Mouse (Mus musculus) liver, embryonic 12.5 days (tissue): ENCODE data around the gene Noxa1. TPM values are rescaled to one million over a fixed set of nuclear protein-coding genes. Genes with fewer than 3 reads are reported as not detected.

Source experiments
- ATAC-seq: fragments of 200-750 bp; cut with Nextera tagmentation; 2 replicates; pipeline ENCODE4 v1.8.0; 2017; ENCODE audit warnings: moderate number of reproducible peaks, mild to moderate bottlenecking, moderate library complexity
- H3K27ac ChIP-seq: fragments of 300-500 bp; sonication (generic); 2 replicates; pipeline ENCODE4 v1.5.1; 2016; ENCODE audit warnings: mild to moderate bottlenecking
- H3K27me3 ChIP-seq: fragments of 300-500 bp; sonication (generic); replicated peaks from 2 replicates; pipeline ENCODE4 v1.6.1; 2016; ENCODE audit warnings: mild to moderate bottlenecking, moderate library complexity
- H3K36me3 ChIP-seq: fragments of 300-500 bp; sonication (generic); 2 replicates; pipeline ENCODE4 v1.6.1; 2016; ENCODE audit warnings: mild to moderate bottlenecking, moderate library complexity
- H3K4me1 ChIP-seq: fragments of 300-500 bp; sonication (generic); 2 replicates; pipeline ENCODE4 v1.6.1; 2016
- H3K4me2 ChIP-seq: fragments of 300-500 bp; sonication (generic); 2 replicates; pipeline ENCODE4 v1.6.1; 2016; ENCODE audit warnings: mild to moderate bottlenecking, moderate library complexity
- H3K4me3 ChIP-seq: fragments of 300-500 bp; sonication (generic); 2 replicates; pipeline ENCODE4 v1.5.1; 2016; ENCODE audit warnings: mild to moderate bottlenecking, moderate library complexity
- H3K9ac ChIP-seq: fragments of 300-500 bp; sonication (generic); 2 replicates; pipeline ENCODE4 v1.6.1; 2016; ENCODE audit warnings: mild to moderate bottlenecking, moderate library complexity
- H3K9me3 ChIP-seq: fragments of 300-500 bp; sonication (generic); replicated peaks from 2 replicates; pipeline ENCODE4 v1.6.1; 2016; ENCODE audit warnings: mild to moderate bottlenecking, moderate library complexity
- WGBS: fragments of 180-500 bp; shearing (Covaris S2); methylation state at CpG from one replicate; pipeline ENCODE4 v1.1.7; 2016; ENCODE audit not compliant: insufficient replicate concordance; 5-methylcytosine and 5-hydroxymethylcytosine counted together
- polyA plus RNA-seq: library from polyadenylated mRNA; unstranded; fragments of >200 nt; fragmentation: Nextera tagmentation; extraction: Ambion mirVana; gene quantifications from 2 replicates; pipeline ENCODE4 v1.2.1, GENCODE M21; 2016

The Noxa1 gene
- polyA plus RNA-seq, 1 experiment from 2014 or later, result 0.64 TPM

DNA sequence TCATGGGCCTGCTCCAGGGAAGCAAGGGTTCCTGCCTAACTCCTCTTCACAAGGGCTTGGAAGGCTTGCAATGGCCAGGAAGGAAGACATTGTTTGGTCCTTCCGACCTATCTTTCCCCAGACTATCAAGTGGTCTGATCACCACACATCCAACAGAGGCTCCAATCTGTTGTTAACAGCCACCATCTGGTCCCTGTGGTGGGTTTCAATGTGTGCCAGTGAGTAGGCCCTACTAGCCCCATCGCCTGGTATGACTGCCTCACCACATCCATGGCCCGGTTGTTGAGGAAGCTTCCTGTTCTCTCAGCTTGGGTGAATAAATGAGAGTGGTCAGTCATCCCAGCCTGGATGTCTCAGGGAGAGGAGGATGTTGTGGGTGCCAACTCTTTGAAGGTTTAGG is 6.3 kb downstream of the Noxa1 start:
- Histone ChIP-seq H3K4me2 (no peak overlapping the region), H3K4me3 (no peak overlapping the region), H3K4me1 (no peaks in the 10 kb centered on the region), H3K9me3 (no peaks in the 10 kb centered on the region), H3K36me3 (no peaks in the 10 kb centered on the region), H3K27ac (no peak overlapping the region), H3K9ac (no peak overlapping the region), H3K27me3 (peaks cover 45% of the 10 kb centered on the region)
- ATAC-seq, result no peak
- 57% methylated on average over 3 of the region's 3 CpGs for WGBS

DNA sequence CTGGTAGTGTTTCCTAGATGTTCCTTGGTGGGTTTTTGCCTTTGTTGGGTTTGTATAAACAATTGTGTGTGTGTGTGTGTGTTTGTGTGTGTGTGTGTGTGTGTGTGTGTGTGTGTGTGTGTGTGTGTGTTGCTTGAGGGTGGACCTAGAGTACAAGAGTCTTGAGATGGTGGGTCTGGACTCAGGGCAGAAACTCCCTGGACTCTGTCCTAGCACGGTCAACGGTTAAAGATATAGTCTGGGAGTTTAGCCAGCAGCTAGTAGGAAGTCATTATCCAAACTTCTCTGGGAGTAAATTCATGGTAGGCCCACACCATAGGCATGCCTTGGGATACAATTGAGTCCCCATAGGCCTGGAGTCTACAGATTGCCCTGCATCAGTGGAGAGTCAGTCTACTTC is 7.1 kb downstream of the Noxa1 start:
- no peaks in the 10 kb centered on the region for H3K36me3 ChIP-seq
- peaks cover 45% of the 10 kb centered on the region for H3K27me3 ChIP-seq
- H3K4me2 ChIP-seq, result no peak overlapping the region
- no peak overlapping the region for H3K4me3 ChIP-seq
- no peak overlapping the region for H3K27ac ChIP-seq
- no peaks in the 10 kb centered on the region for H3K4me1 ChIP-seq
- no peak overlapping the region for H3K9ac ChIP-seq
- no peaks in the 10 kb centered on the region for H3K9me3 ChIP-seq
- no peak for ATAC-seq
- 85% methylated on average over 2 of the region's 2 CpGs for WGBS

DNA sequence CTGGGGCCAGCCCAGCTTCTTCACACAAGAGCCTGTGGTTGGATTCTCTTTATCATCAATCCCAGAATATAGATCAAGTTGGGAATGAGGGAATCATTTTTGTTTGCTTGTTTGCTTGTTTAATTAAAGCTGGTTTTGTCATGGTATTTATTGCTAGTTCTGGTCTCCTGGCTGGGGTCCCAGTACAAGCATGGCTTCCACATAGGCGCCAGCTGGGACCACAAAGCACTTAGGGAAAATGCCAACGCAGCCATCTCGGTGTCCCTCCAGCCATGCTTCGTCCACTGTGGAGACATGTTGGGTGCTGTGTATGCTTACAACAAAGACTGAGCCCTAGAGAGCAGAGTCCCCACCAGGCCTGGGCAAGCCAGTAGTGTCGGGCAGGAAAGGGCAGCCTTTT is 9.4 kb downstream of the Noxa1 start:
- Histone ChIP-seq H3K27me3 (peaks cover 44% of the 10 kb centered on the region), H3K9me3 (no peaks in the 10 kb centered on the region), H3K27ac (no peak overlapping the region), H3K4me1 (no peaks in the 10 kb centered on the region), H3K4me3 (no peak overlapping the region), H3K4me2 (no peak overlapping the region), H3K9ac (no peak overlapping the region), H3K36me3 (no peaks in the 10 kb centered on the region)
- ATAC-seq, result no peak
- 69% methylated on average over 5 of the region's 5 CpGs for WGBS

DNA sequence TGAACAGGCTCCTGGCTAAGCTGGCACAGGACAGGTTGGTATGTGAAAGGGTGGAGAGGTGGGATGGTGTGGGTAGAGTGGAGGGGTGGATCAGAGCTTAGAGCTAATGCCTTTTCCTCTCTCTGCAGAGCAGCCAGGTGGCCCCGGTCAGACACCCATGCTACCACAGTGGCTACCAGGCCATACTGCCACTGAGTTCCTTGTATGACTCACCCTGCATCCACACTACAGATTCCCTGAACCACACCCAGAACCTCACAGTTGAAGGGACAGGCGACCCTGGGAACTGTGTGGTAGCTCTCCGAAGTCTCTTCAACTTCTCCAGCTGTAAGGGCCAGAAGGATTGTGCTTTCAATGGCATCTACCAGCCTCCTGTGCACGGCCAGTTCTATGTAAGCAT is 11.3 kb downstream of the Noxa1 start:
- Histone ChIP-seq H3K4me1 (no peaks in the 10 kb centered on the region), H3K4me2 (no peak overlapping the region), H3K9ac (no peak overlapping the region), H3K9me3 (no peaks in the 10 kb centered on the region), H3K27me3 (peaks cover 50% of the 10 kb centered on the region), H3K4me3 (no peak overlapping the region), H3K27ac (no peak overlapping the region), H3K36me3 (no peaks in the 10 kb centered on the region)
- WGBS, result 60% methylated on average over 4 of the region's 4 CpGs
- no peak for ATAC-seq

DNA sequence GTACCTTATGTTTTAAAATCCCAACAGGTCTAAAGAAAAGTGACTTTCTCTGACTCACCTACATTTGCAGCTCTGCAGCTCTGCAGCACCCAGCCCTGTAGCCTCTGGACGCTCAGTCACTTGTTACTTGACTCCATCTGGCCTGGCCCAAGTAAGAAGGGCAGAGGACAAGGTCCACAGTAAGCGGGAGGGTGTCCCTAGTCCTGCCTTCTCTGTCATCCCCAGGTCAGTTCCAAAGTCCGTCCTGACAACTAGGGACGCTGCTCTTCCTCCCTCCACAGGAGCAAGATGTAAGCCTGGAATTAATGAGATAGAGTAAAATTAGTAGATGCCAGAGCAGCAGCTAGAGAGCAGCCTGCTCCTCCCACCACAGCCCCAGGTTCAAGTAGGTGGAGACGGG is 14.9 kb downstream of the Noxa1 start, which contains the start of gene Entpd8:
Gene Entpd8 (plus strand): TSS at position 229 of the 400 bp plus-strand sequence.
- Histone ChIP-seq H3K27me3 (peaks cover 43% of the 10 kb centered on the region), H3K9ac (no peak within 1 kb of the TSS), H3K4me2 (peak within 1 kb of the TSS; percentile 18), H3K27ac (no peak within 1 kb of the TSS), H3K9me3 (no peaks in the 10 kb centered on the region), H3K4me3 (no peak within 1 kb of the TSS), H3K4me1 (peaks cover 7% of the 10 kb centered on the region), H3K36me3 (no peaks in the 10 kb centered on the region)
- 46% methylated on average over 5 of the region's 5 CpGs for WGBS
- ATAC-seq, result 0 out of 2 replicates have a peak, but pooled peaks have one; percentile 42

DNA sequence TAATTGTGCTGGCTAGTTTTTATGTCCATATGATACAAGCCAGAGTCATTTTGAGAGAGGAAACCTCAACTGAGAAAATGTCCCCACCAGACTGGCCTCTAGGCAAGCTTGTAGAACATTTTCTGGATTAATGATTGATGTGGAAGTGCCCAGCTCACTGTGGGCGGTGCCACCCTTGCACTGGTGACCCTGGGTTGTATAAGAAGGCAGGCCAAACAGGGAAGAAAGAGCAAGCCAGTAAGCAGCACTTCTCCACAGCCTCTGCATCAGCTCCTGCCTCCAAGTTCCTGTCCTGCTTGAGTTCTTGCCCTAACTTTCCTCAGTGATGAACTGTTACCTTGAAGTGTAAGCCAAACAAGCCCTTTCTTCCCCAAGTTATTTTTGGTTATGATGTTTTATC is 16.0 kb downstream of the Noxa1 start:
- Histone ChIP-seq H3K4me3 (no peak overlapping the region), H3K4me2 (no peak overlapping the region), H3K36me3 (no peaks in the 10 kb centered on the region), H3K4me1 (peaks cover 7% of the 10 kb centered on the region), H3K9ac (no peak overlapping the region), H3K27me3 (peaks cover 32% of the 10 kb centered on the region), H3K9me3 (no peaks in the 10 kb centered on the region), H3K27ac (0 out of 2 replicates have a peak overlapping the region, but pooled peaks have one; percentile 2)
- WGBS, result 62% methylated on average over 1 of the region's 1 CpGs
- no peak for ATAC-seq

DNA sequence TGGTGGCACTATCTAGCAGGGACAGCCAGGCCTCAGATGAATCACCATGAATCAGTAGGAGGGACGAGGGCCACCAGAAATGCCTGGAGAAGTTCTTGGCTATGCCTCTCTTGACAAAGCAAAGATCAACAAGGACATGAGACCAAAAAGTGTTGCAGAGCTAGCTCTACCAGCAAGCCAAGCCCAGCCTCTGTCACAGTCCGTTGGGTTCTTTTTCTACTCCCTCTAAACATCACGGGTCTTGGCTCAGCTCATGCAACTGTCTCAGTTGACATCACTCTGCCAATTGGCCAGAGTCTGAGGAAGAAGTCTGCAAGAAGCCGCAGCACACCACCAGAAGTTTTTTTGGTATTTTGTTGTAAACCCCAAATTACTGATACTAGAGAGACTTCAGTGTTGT is 19.4 kb downstream of the Noxa1 start:
- Histone ChIP-seq H3K27ac (no peak overlapping the region), H3K36me3 (no peaks in the 10 kb centered on the region), H3K4me3 (no peak overlapping the region), H3K9ac (no peak overlapping the region), H3K9me3 (no peaks in the 10 kb centered on the region), H3K4me1 (peaks cover 7% of the 10 kb centered on the region), H3K4me2 (no peak overlapping the region), H3K27me3 (peaks cover 6% of the 10 kb centered on the region)
- 60% methylated on average over 4 of the region's 4 CpGs for WGBS
- no peak for ATAC-seq

DNA sequence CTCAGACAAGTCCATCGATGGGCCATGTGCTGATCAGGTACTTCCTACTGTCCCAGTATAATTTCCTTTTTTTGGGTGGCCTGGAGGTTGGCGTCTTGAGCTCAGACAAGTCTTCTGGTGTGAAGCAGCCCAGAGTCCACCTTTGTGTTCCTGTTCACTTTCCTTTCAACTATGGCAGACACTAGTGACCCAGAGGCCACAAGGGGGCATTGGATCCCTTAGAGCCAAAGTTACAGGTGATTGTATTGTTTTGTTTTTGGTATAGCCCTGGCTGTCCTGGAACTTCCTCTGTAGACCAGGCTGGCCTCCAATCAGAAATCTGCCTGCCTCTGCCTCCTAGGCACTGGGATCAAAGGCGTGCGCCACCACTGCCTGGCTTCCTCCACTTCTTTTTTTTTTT is 22.6 kb downstream of the Noxa1 start:
- H3K9me3 ChIP-seq, result no peaks in the 10 kb centered on the region
- no peak overlapping the region for H3K4me3 ChIP-seq
- no peaks in the 10 kb centered on the region for H3K36me3 ChIP-seq
- 75% methylated on average over 4 of the region's 4 CpGs for WGBS
- no peak for ATAC-seq
- H3K27ac ChIP-seq, result no peak overlapping the region
- H3K9ac ChIP-seq, result no peak overlapping the region
- peaks cover 11% of the 10 kb centered on the region for H3K4me1 ChIP-seq
- H3K4me2 ChIP-seq, result no peak overlapping the region
- H3K27me3 ChIP-seq, result no peaks in the 10 kb centered on the region

DNA sequence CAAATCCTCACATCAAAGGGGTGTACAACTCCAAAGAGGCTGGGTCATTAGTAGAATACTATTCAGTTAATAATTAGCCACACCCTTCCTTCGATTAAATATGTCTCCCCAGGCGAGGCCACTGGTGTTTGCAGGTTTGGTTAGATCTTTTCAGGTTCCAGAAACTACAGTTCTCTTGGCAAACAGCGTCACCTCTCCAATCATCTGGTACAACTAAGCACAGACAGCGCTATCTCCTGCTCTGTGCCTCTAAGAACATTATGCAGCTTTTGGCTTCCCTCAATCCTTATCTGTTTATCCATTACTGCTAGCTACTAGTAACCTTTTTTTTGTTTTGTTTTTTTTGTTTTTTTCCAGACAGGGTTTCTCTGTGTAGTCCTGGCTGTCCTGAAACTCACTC is 25.4 kb downstream of the Noxa1 start:
- ATAC-seq, result no peak
- no peaks in the 10 kb centered on the region for H3K9me3 ChIP-seq
- H3K27me3 ChIP-seq, result no peaks in the 10 kb centered on the region
- no peak overlapping the region for H3K4me3 ChIP-seq
- peaks cover 6% of the 10 kb centered on the region; the same call in 1 of the 2 replicates for H3K4me1 ChIP-seq
- H3K27ac ChIP-seq, result no peak overlapping the region
- H3K9ac ChIP-seq, result no peak overlapping the region
- WGBS, result 56% methylated on average over 4 of the region's 4 CpGs
- H3K36me3 ChIP-seq, result no peaks in the 10 kb centered on the region
- no peak overlapping the region for H3K4me2 ChIP-seq

DNA sequence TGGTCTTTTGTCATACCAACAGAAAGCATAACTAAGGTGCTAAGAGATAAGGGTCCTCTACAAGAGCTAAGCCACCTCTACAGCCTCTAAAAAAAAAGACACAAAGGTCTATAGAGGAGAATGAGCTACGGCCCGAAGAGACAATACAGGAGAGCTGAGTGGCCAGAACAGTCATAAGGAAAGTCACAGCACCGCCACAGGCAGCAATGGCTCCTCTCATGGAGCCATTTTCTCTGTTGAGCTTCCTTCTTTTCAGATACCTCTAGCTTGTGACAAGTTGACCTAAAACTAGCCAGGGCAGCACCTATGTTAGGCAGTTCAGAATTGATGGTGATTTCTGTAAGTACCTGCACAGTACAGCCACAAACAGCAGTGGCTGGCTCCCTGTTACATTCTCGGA is 28.4 kb downstream of the Noxa1 start:
- WGBS, result 70% methylated on average over 4 of the region's 4 CpGs
- no peak overlapping the region for H3K4me2 ChIP-seq

DNA sequence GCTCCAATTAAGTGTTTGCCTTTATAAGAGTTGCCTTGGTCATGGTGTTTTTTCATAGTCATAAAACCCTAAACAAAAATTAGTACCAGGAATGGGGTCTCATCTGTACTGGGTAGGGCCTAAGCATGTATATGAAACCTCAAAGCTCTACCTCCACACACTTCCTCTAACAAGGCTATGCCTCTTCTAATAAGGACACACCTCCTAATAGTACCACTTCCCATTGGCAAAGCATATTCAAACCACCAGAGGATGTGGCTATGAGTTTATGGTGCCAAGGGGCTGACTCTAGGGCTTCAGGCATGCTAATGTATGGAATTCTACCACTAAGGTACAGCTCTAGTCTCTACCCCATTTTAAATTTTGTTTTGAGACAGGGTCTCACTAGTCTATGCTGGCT is 29.4 kb downstream of the Noxa1 start:
- Histone ChIP-seq H3K4me1 (peaks cover 29% of the 10 kb centered on the region), H3K27me3 (no peaks in the 10 kb centered on the region), H3K36me3 (peaks cover 14% of the 10 kb centered on the region), H3K27ac (no peak overlapping the region), H3K9ac (no peak overlapping the region), H3K9me3 (no peaks in the 10 kb centered on the region), H3K4me2 (no peak overlapping the region), H3K4me3 (no peak overlapping the region)
- no peak for ATAC-seq

More for the DNA sequence above, 28.4 kb downstream of the Noxa1 start:
- H3K4me3 ChIP-seq, result no peak overlapping the region
- no peak overlapping the region for H3K9ac ChIP-seq
- no peak overlapping the region for H3K27ac ChIP-seq
- peaks cover 6% of the 10 kb centered on the region for H3K36me3 ChIP-seq
- peaks cover 21% of the 10 kb centered on the region; the same call in 1 of the 2 replicates for H3K4me1 ChIP-seq
- H3K27me3 ChIP-seq, result no peaks in the 10 kb centered on the region
- ATAC-seq, result no peak
- no peaks in the 10 kb centered on the region for H3K9me3 ChIP-seq

DNA sequence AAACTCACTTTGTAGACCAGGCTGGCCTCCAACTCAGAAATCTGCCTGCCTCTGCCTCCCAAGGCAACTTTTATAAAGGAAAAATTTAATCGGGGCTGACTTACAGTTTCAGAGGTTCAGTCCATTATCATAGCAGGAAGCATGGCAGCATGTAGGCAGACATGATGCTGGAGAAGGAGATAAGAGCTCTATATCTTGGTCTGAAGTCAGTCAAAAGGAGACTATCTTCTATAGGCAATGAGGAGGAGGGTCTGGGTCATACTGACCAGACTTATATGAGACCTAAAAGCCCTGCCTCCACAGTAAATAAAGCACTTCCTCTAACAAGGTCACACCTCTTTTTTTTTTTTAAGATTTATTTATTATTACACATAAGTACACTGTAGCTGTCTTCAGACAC is 30.7 kb downstream of the Noxa1 start:
- ATAC-seq, result peak; percentile 62; the same call in 1 of the 2 replicates
- no peak overlapping the region for H3K4me2 ChIP-seq

DNA sequence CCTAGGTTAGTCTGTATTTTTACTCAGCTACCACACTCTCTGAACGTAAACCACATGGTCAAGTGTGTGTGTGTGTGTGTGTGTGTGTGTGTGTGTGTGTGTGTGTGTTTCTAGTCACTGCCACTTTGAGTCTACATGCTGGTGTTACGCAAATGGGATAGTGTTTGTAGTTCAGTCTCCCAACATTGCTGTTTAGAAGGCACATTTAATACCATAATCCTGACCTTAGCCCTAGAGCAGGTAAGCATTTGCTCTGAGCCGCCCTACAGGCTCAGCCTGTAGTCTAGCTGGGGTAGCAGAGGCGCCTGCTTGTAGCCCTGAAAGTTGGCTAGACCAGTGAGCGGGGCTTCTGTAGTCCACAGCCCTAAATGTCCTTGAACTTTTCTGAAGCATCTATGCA is 31.4 kb downstream of the Noxa1 start:
- Histone ChIP-seq H3K36me3 (peaks cover 17% of the 10 kb centered on the region), H3K27me3 (no peaks in the 10 kb centered on the region), H3K4me2 (no peak overlapping the region), H3K4me1 (peaks cover 46% of the 10 kb centered on the region), H3K4me3 (no peak overlapping the region), H3K27ac (no peak overlapping the region), H3K9ac (no peak overlapping the region), H3K9me3 (no peaks in the 10 kb centered on the region)
- no peak for ATAC-seq
- 86% methylated on average over 5 of the region's 5 CpGs for WGBS

More for the DNA sequence above, 30.7 kb downstream of the Noxa1 start:
- no peaks in the 10 kb centered on the region for H3K9me3 ChIP-seq
- 32% methylated on average over 1 of the region's 1 CpGs for WGBS
- H3K9ac ChIP-seq, result no peak overlapping the region
- H3K4me1 ChIP-seq, result peaks cover 40% of the 10 kb centered on the region
- H3K36me3 ChIP-seq, result peaks cover 17% of the 10 kb centered on the region
- no peak overlapping the region for H3K4me3 ChIP-seq
- no peaks in the 10 kb centered on the region for H3K27me3 ChIP-seq
- H3K27ac ChIP-seq, result no peak overlapping the region
